In genomic region chr9:65884564-65885315, GRCm38 (mm10) we compare ENCODE assay signal across 8 mouse cellular contexts. TPM values are rescaled to one million over a fixed set of nuclear protein-coding genes. Genes with fewer than 3 reads are reported as not detected.
DNase-seq lines count a peak whose midpoint lies in the region; ATAC-seq and TF ChIP-seq lines count a peak whose summit lies in the region.

No protein-coding gene starts in this region.

- peaks cover 10% of the 10 kb centered on the region for H3K36me3 ChIP-seq in heart, embryonic 14.5 days (ENCODE audit: control insufficient read depth, insufficient read depth, low read length)
- H3K36me3 ChIP-seq in liver, embryonic 14.5 days (replicated peaks; ENCODE audit: control insufficient read depth, insufficient read depth, low read depth): peaks cover 2% of the 10 kb centered on the region
- no peaks in the 10 kb centered on the region for H3K36me3 ChIP-seq in neural tube, embryonic 11.5 days (ENCODE audit: control insufficient read depth, insufficient read depth, low read length)
- no peaks in the 10 kb centered on the region for H3K36me3 ChIP-seq in stomach, postnatal 0 days (ENCODE audit: control insufficient read depth, insufficient read depth, low read length)

- peak overlapping the region; percentile 88 for H3K9ac ChIP-seq in heart, embryonic 14.5 days (ENCODE audit: low read length)
- H3K9ac ChIP-seq in liver, embryonic 14.5 days (replicated peaks): peak overlapping the region; percentile 88
- H3K9ac ChIP-seq in neural tube, embryonic 11.5 days (ENCODE audit: low read length): peak overlapping the region; percentile 76
- H3K9ac ChIP-seq in stomach, postnatal 0 days (ENCODE audit: low read length): peak overlapping the region; percentile 77

- TF ChIP-seq EP300 in liver, embryonic 14.5 days (IDR thresholded peaks at IDR 0.05; ENCODE audit: low read depth): 0 out of 2 replicates have a peak, but pooled peaks have one; percentile 4
- TF ChIP-seq EP300 in stomach, postnatal 0 days (optimal IDR thresholded peaks at IDR 0.05): no peak

- no peaks in the 10 kb centered on the region for H3K27me3 ChIP-seq in heart, embryonic 14.5 days (ENCODE audit: control insufficient read depth, insufficient read depth, low read length)
- H3K27me3 ChIP-seq in liver, embryonic 14.5 days (ENCODE audit: control insufficient read depth, insufficient read depth, low read length): no peaks in the 10 kb centered on the region
- H3K27me3 ChIP-seq in neural tube, embryonic 11.5 days (ENCODE audit: control insufficient read depth, insufficient read depth, low read length): no peaks in the 10 kb centered on the region
- no peaks in the 10 kb centered on the region for H3K27me3 ChIP-seq in stomach, postnatal 0 days (ENCODE audit: control insufficient read depth, insufficient read depth, low read length)

- no peaks in the 10 kb centered on the region for H3K9me3 ChIP-seq in heart, embryonic 14.5 days (ENCODE audit: control insufficient read depth, low read length)
- no peaks in the 10 kb centered on the region for H3K9me3 ChIP-seq in liver, embryonic 14.5 days (ENCODE audit: control insufficient read depth, low read length)
- H3K9me3 ChIP-seq in neural tube, embryonic 11.5 days (ENCODE audit: control insufficient read depth, low read length): no peaks in the 10 kb centered on the region
- no peaks in the 10 kb centered on the region for H3K9me3 ChIP-seq in stomach, postnatal 0 days (ENCODE audit: control insufficient read depth, low read length)

- peak overlapping the region; percentile 66 for H3K4me3 ChIP-seq in brown adipose tissue, adult 24 weeks (ENCODE audit: insufficient read depth, low read depth, low read length)
- peak overlapping the region; percentile 75 to 86 for H3K4me3 ChIP-seq in heart, embryonic 14.5 days (ENCODE audit: control insufficient read depth in 1 of 2, insufficient read depth in 1 of 2, low read depth in 1 of 2, low read length in 2 of 2)
- H3K4me3 ChIP-seq in liver, embryonic 14.5 days (ENCODE audit: insufficient read depth in 1 of 2, low read depth in 2 of 2, low read length in 2 of 2): peak overlapping the region; percentile 83 to 87
- H3K4me3 ChIP-seq in neural tube, embryonic 11.5 days (ENCODE audit: low read depth, low read length): peak overlapping the region; percentile 52
- peak overlapping the region; percentile 74 for H3K4me3 ChIP-seq in stomach, postnatal 0 days (ENCODE audit: low read depth, low read length)

- under 1% methylated on average over 37 of the region's 37 CpGs for WGBS in heart, embryonic 14.5 days
- under 1% methylated on average over 37 of the region's 37 CpGs for WGBS in liver, embryonic 14.5 days (ENCODE audit: insufficient replicate concordance)
- under 1% methylated on average over 37 of the region's 37 CpGs for WGBS in neural tube, embryonic 11.5 days
- under 1% methylated on average over 37 of the region's 37 CpGs for WGBS in stomach, postnatal 0 days

- H3K4me1 ChIP-seq in brown adipose tissue, adult 24 weeks (ENCODE audit: control insufficient read depth, insufficient read depth, insufficient read length, low read length): no peaks in the 10 kb centered on the region
- peaks cover 0 to 9% of the 10 kb centered on the region in 2 experiments; a peak in 2 of 4 replicates for H3K4me1 ChIP-seq in heart, embryonic 14.5 days (ENCODE audit: control insufficient read depth in 2 of 2, insufficient read depth in 2 of 2, low read length in 2 of 2)
- peaks cover 0 to 5% of the 10 kb centered on the region in 2 experiments; a peak in 1 of 4 replicates for H3K4me1 ChIP-seq in liver, embryonic 14.5 days (replicated peaks; ENCODE audit: control insufficient read depth in 2 of 2, insufficient read depth in 2 of 2, low read length in 1 of 2)
- H3K4me1 ChIP-seq in neural tube, embryonic 11.5 days (ENCODE audit: control insufficient read depth, insufficient read depth, low read length): no peaks in the 10 kb centered on the region; the same call in 1 of the 2 replicates
- no peaks in the 10 kb centered on the region for H3K4me1 ChIP-seq in stomach, postnatal 0 days (replicated peaks; ENCODE audit: control insufficient read depth, insufficient read depth)

- peak overlapping the region; percentile 45 for H3K27ac ChIP-seq in brown adipose tissue, adult 24 weeks (replicated peaks; ENCODE audit: low read depth, low read length)
- peak overlapping the region; percentile 78 to 83 for H3K27ac ChIP-seq in heart, embryonic 14.5 days (replicated peaks in 1 of 2; ENCODE audit: control insufficient read depth in 1 of 2, insufficient read depth in 1 of 2, low read depth in 2 of 2, low read length in 2 of 2)
- H3K27ac ChIP-seq in liver, embryonic 14.5 days: peak overlapping the region; percentile 87
- peak overlapping the region; percentile 2; the same call in 1 of the 2 replicates for H3K27ac ChIP-seq in neural tube, embryonic 11.5 days (ENCODE audit: low read depth, low read length)
- peak overlapping the region; percentile 88 for H3K27ac ChIP-seq in stomach, postnatal 0 days (replicated peaks)

- ATAC-seq in heart, embryonic 14.5 days (ENCODE audit: insufficient number of reproducible peaks, insufficient read depth, low FRiP score, low read depth): peak; percentile 88
- peak; percentile 98 for ATAC-seq in liver, embryonic 14.5 days (ENCODE audit: insufficient read depth)
- peak; percentile 84; the same call in 1 of the 2 replicates for ATAC-seq in neural tube, embryonic 11.5 days (ENCODE audit: insufficient read depth, low FRiP score, low TSS enrichment)
- ATAC-seq in stomach, postnatal 0 days (ENCODE audit: low FRiP score, low TSS enrichment): peak; percentile 99

- DNase-seq in CD4-positive, CD25-positive, alpha-beta regulatory T cell, adult 2 months (ENCODE audit: low read depth, low spot score): peak; percentile 93
- peak; percentile 25 for DNase-seq in fat pad, adult 2 months (ENCODE audit: extremely low read depth, low read depth, low spot score)
- DNase-seq in kidney, postnatal 25 days: peak; percentile 91 to 95
- peak; percentile 74 to 79 (median 75) for DNase-seq in liver, embryonic 14.5 days (ENCODE audit: low read depth in 3 of 3, low spot score in 3 of 3)
- peak; percentile 93 for DNase-seq in neural tube, embryonic 11.5 days (ENCODE audit: low spot score)
- DNase-seq in stomach, postnatal 0 days (ENCODE audit: low spot score): peak; percentile 93

- peak; percentile 47; the same call in 1 of the 2 replicates for TF ChIP-seq CTCF in liver, embryonic 14.5 days (IDR thresholded peaks at IDR 0.05; ENCODE audit: low read depth)
- peak; percentile 51 for TF ChIP-seq CTCF in stomach, postnatal 0 days (IDR thresholded peaks at IDR 0.05; ENCODE audit: low read depth)

- peak overlapping the region; percentile 75 for H3K4me2 ChIP-seq in heart, embryonic 14.5 days (ENCODE audit: low read length)
- H3K4me2 ChIP-seq in liver, embryonic 14.5 days (ENCODE audit: low read depth): peak overlapping the region; percentile 83
- peak overlapping the region; percentile 57 for H3K4me2 ChIP-seq in neural tube, embryonic 11.5 days (ENCODE audit: low read depth)
- H3K4me2 ChIP-seq in stomach, postnatal 0 days (replicated peaks; ENCODE audit: low read depth): peak overlapping the region; percentile 62

RNA-seq across cellular contexts. Expression of gene Pclaf, which starts 5.3 kb away (rescaled TPM):
- not detected in 2 replicates for polyA plus RNA-seq in brown adipose tissue, adult 24 weeks (2012; ENCODE audit: insufficient read depth, insufficient read length, missing spikeins)
- polyA plus RNA-seq in heart, embryonic 14.5 days (2014; fragmentation: Nextera tagmentation; extraction: Ambion mirVana): 86.3 and 86.8 TPM in 2 replicates
- 31.1 and 61.8 TPM in 2 replicates for polyA plus RNA-seq in liver, embryonic 14.5 days (2012; rRNA removed)
- polyA plus RNA-seq in liver, embryonic 14.5 days (2014; fragmentation: Nextera tagmentation; extraction: Ambion mirVana): 73.0 and 78.6 TPM in 2 replicates
- polyA plus RNA-seq in neural tube, embryonic 11.5 days (2014; fragmentation: Nextera tagmentation; extraction: Ambion mirVana): 203 and 215 TPM in 2 replicates
- polyA plus RNA-seq in stomach, postnatal 0 days (2015; fragmentation: Nextera tagmentation; extraction: Ambion mirVana): 37.5 and 48.6 TPM in 2 replicates

RNA-seq across cellular contexts. Expression of gene Trip4, which starts 23.9 kb away (rescaled TPM):
- polyA plus RNA-seq in brown adipose tissue, adult 24 weeks (2012; ENCODE audit: insufficient read depth, insufficient read length, missing spikeins): 16.4 and 18.9 TPM in 2 replicates
- 25.5 and 25.6 TPM in 2 replicates for polyA plus RNA-seq in heart, embryonic 14.5 days (2014; fragmentation: Nextera tagmentation; extraction: Ambion mirVana)
- polyA plus RNA-seq in liver, embryonic 14.5 days (2012; rRNA removed): 2.2 and 4.6 TPM in 2 replicates
- 9.9 and 10.2 TPM in 2 replicates for polyA plus RNA-seq in liver, embryonic 14.5 days (2014; fragmentation: Nextera tagmentation; extraction: Ambion mirVana)
- 35.4 and 36.2 TPM in 2 replicates for polyA plus RNA-seq in neural tube, embryonic 11.5 days (2014; fragmentation: Nextera tagmentation; extraction: Ambion mirVana)
- 14.7 and 16.8 TPM in 2 replicates for polyA plus RNA-seq in stomach, postnatal 0 days (2015; fragmentation: Nextera tagmentation; extraction: Ambion mirVana)

RNA-seq across cellular contexts. Expression of gene Csnk1g1, which starts 24.0 kb away (rescaled TPM):
- polyA plus RNA-seq in brown adipose tissue, adult 24 weeks (2012; ENCODE audit: insufficient read depth, insufficient read length, missing spikeins): 3.8 and 6.7 TPM in 2 replicates
- 14.8 and 14.9 TPM in 2 replicates for polyA plus RNA-seq in heart, embryonic 14.5 days (2014; fragmentation: Nextera tagmentation; extraction: Ambion mirVana)
- 1.6 and 2.5 TPM in 2 replicates for polyA plus RNA-seq in liver, embryonic 14.5 days (2012; rRNA removed)
- 3.5 and 3.7 TPM in 2 replicates for polyA plus RNA-seq in liver, embryonic 14.5 days (2014; fragmentation: Nextera tagmentation; extraction: Ambion mirVana)
- polyA plus RNA-seq in neural tube, embryonic 11.5 days (2014; fragmentation: Nextera tagmentation; extraction: Ambion mirVana): 20.9 and 22.2 TPM in 2 replicates
- 5.6 and 6.3 TPM in 2 replicates for polyA plus RNA-seq in stomach, postnatal 0 days (2015; fragmentation: Nextera tagmentation; extraction: Ambion mirVana)

RNA-seq across cellular contexts. Expression of gene Zfp609, which starts 57.4 kb away (rescaled TPM):
- 8.8 and 12.2 TPM in 2 replicates for polyA plus RNA-seq in brown adipose tissue, adult 24 weeks (2012; ENCODE audit: insufficient read depth, insufficient read length, missing spikeins)
- 6.1 and 6.6 TPM in 2 replicates for polyA plus RNA-seq in heart, embryonic 14.5 days (2014; fragmentation: Nextera tagmentation; extraction: Ambion mirVana)
- polyA plus RNA-seq in liver, embryonic 14.5 days (2012; rRNA removed): 2.4 and 2.7 TPM in 2 replicates
- 1.1 and 1.2 TPM in 2 replicates for polyA plus RNA-seq in liver, embryonic 14.5 days (2014; fragmentation: Nextera tagmentation; extraction: Ambion mirVana)
- 9.1 and 9.2 TPM in 2 replicates for polyA plus RNA-seq in neural tube, embryonic 11.5 days (2014; fragmentation: Nextera tagmentation; extraction: Ambion mirVana)
- polyA plus RNA-seq in stomach, postnatal 0 days (2015; fragmentation: Nextera tagmentation; extraction: Ambion mirVana): 2.4 and 2.7 TPM in 2 replicates

Comparison
In these comparisons a context has a peak if more than half of its experiments do, and no peak if none do; other contexts are left out.
1. Peak in every context shown above with its lines: DNase-seq, ATAC-seq, H3K4me3 ChIP-seq and H3K27ac ChIP-seq.
2. DNase-seq: peak in every context shown above with its lines; median percentile 93 in CD4-positive, CD25-positive, alpha-beta regulatory T cell, adult 2 months; 93 in kidney, postnatal 25 days; 93 in neural tube, embryonic 11.5 days; 93 in stomach, postnatal 0 days; 75 in liver, embryonic 14.5 days; 25 in fat pad, adult 2 months.
3. H3K27ac ChIP-seq: peak in every context shown above with its lines; median percentile 88 in stomach, postnatal 0 days; 87 in liver, embryonic 14.5 days; 80 in heart, embryonic 14.5 days; 45 in brown adipose tissue, adult 24 weeks; 2 in neural tube, embryonic 11.5 days.
4. RNA of gene Pclaf, which starts 5.3 kb away (polyA plus RNA-seq): 203 to 215 TPM in neural tube, embryonic 11.5 days, 86.3 to 86.8 TPM in heart, embryonic 14.5 days, 31.1 to 78.6 TPM in liver, embryonic 14.5 days and 37.5 to 48.6 TPM in stomach, postnatal 0 days; not detected in brown adipose tissue, adult 24 weeks; every median in the first group is over 10 times any median in the second.